Mouse (Mus musculus) E14TG2a.4 (cell line): ENCODE results near the gene Apoc4.

ENCODE experiments used
- CTCF ChIP-seq: conservative IDR thresholded peaks from 2 replicates; pipeline ENCODE4 v1.5.1; 2014; ENCODE audit warnings: low read length
- NANOG ChIP-seq: IDR thresholded peaks from 2 replicates; pipeline ENCODE4 v1.6.1; 2014; ENCODE audit warnings: borderline replicate concordance, low read length, mixed read lengths

DNA sequence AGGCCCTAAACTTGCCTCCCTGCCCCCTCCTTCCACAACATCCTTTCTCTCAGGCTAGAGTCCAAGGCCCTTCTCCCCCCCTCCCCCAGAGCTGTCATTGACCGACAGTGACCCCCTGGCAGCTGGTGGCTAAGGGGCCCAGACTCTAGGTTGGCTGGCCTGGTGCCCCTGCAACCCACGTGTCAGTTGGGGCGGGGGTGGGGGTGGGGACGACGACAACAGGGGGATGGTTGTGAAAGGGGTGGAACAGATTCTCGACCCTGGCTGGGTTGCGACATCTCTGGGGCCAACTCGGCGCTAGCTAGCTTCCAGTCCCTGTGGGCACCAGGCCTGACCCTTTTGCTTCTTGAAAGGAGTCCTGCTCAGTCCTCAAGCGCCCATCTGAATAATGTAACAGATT, 12.1 kb upstream of the Apoc4 start:
- TF ChIP-seq CTCF (no peak), NANOG (no peak)
